Mouse (Mus musculus) erythroblast, adult 5-6 weeks (primary cell): ENCODE data around the gene Nrg3. TPM values are rescaled to one million over a fixed set of nuclear protein-coding genes. Genes with fewer than 3 reads are reported as not detected.
"Not testable (repeated sequence)": the region's sequence is repeated elsewhere in the genome, so short reads cannot be mapped to it uniquely, and the experiment has no call there.

Source experiments
- ATAC-seq: replicated peaks from 2 replicates; pipeline ENCODE4 v1.8.0; 2016; ENCODE audit warnings: moderate number of reproducible peaks, mild to moderate bottlenecking, moderate TSS enrichment, inconsistent platforms; ENCODE audit not compliant: poor library complexity, low FRiP score, severe bottlenecking
- total RNA-seq, 2 experiments: library from RNA; stranded (forward) in 1 of 2; stranded (reverse) in 1 of 2; fragments of 150-400 nt in 1 of 2; fragments of 200-764, 138-1000 nt in 1 of 2; gene quantifications; 2 replicates each; pipeline versions ENCODE4 v1.2.3 to v1.2.4; 2015 to 2017; ENCODE audit warnings: low replicate concordance in 2 of 2

Gene Nrg3
- total RNA-seq, 2 experiments from 2014 or later, result not detected

- ATAC-seq, result no peak
These were observed 217.5 kb downstream of the Nrg3 start for GRCm38 (mm10) chr14:39255391-39255790.

GRCm38 (mm10) chr14:39240267-39240666 lies 232.6 kb downstream of the Nrg3 start:
- no peak for ATAC-seq

DNA sequence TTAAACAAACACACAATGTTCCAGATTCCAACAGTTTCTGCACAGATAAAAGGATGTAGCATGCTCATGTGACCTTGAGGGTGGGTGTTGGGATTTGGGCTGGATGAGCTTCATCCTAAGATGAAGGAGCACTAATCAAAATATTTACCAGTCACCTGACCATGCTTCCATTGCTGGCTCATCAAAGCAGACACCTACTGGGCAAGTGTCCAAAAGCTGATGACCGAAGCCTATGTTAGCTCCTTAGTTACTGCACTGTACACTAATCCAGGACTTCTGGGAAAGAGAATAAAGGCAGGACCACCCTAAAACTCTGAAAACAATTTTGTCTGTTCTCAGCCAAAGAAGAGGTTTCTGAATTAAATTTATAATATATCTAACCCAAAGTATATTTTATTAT lies 261.4 kb downstream of the Nrg3 start:
- no peak for ATAC-seq

DNA sequence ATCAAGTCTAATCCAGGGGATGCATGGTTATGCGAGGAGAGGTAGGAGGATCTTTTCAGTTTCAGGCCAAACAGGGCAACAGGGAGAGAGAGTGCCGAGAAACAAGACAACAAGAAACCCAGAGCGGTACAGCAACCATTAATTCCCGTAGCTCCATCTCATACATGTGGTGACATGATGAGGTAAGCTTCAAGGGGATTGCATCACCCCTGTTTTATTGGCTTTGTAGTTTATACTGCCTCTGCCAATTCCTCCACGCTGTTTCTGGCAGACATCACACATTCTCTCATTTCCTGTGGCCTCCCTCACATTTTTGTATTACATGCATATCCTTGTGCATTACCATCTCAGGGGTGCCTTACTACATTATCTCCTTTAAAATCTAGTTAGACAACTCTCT lies 280.9 kb downstream of the Nrg3 start:
- no peak for ATAC-seq

- ATAC-seq, result no peak
These were observed 299.2 kb downstream of the Nrg3 start for GRCm38 (mm10) chr14:39173709-39174108.

DNA sequence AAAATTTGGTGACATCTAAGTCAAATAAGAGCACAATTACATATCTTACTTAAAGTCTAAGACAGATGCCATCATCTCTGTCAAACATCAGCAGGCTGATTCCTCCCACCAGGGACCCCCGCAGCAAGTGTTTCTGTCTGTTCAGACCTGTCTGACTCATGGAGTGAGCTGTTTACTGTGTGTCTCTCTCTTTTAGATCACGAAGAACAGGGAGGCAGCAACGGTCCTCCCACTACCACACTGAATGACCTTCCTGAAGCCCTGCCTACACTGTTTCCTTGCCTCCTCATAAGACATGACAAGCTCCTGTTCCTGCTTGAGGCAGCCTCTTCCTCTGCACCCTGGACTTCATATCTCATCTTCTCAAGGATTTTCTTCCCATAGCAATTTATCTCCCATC lies 312.7 kb downstream of the Nrg3 start:
- no peak for ATAC-seq

GRCm38 (mm10) chr14:39155462-39155861 lies 317.4 kb downstream of the Nrg3 start:
- no peak for ATAC-seq

GRCm38 (mm10) chr14:39129766-39130165 lies 343.1 kb downstream of the Nrg3 start:
- ATAC-seq, result no peak

- ATAC-seq, result no peak
These were observed 354.9 kb downstream of the Nrg3 start for GRCm38 (mm10) chr14:39117977-39118376.

- ATAC-seq, result not testable (repeated sequence)
These were observed 356.2 kb downstream of the Nrg3 start for GRCm38 (mm10) chr14:39116522-39117231.

- no peak for ATAC-seq
These were observed 363.3 kb downstream of the Nrg3 start for GRCm38 (mm10) chr14:39109566-39109965.

DNA sequence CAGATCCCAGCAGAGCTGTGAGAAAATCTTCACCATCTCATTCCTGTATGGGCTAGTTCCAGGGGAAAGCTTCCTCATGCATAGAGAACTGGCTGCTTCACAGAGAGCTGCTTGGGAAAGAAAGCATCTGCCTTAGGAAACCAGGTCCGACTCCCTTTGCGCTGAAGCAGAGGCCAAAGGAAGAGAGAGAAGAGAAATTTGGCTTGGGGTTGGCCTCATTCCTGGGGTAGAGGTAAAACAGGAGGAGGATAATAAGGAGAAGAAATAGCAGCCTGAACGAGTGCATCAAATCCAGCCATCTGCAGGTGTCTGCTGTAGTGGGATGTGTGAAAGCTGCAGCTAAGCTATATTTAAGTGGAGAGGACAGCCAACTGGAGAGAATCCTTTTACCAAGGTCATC lies 366.1 kb downstream of the Nrg3 start:
- ATAC-seq, result no peak

DNA sequence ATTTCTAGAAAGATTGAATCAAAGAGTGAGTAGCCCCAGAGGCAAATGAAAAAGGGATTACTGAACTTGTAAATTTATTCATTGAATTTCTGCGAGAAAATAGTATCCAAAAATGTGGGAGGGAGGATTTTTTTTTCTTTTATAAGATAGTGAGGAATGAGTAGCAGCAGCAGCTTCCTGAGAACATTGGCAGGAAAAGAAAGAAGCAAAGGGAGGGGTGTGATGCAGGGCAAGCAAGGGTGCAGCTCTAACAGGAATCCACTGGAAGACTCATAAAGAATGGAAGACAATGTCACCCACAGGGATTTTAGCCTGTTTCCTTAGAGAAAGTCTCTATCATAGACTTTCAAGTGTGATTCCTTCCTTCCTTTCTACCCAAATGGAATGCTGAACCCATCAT lies 377.7 kb downstream of the Nrg3 start:
- no peak for ATAC-seq

GRCm38 (mm10) chr14:39079461-39079860 lies 393.4 kb downstream of the Nrg3 start:
- ATAC-seq, result no peak

- ATAC-seq, result no peak
These were observed 421.3 kb downstream of the Nrg3 start for GRCm38 (mm10) chr14:39051542-39051941.

DNA sequence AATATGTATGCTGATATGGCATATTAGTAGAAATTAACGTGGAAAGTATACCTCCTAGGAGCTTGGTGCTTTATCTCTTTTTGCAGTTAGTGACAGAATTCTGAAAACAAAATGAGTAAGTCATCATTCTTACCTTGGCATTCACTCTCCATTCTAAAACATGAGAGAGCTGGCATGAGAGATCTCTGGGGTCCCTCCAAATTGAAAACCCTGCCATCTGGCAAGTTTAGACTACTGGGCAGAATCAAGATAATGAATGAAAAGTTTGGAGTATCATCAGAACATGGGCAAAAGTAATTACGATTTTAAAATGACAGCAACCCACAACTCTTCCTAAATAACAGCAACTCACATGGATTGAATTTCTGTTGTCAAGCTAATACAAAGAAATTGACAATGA lies 423.9 kb downstream of the Nrg3 start:
- no peak for ATAC-seq

DNA sequence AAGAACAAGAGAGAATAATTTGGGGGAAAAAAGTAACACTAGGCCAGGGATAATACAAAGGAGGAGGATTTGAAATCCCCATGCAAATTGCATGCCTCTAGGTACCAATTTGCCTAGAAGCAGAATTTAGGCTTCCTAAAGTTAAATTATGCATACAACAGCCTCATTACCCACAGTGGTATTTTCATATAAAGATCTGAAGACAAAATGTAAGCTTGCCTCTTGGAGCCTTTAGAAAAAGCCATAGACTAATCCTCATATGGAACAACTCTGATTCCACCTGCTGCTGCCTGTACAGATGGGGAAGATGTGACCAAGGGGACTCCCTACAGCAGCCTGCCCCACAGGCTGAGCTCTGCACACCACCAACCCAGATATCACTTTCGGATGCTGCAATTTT lies 428.6 kb downstream of the Nrg3 start:
- ATAC-seq, result no peak

DNA sequence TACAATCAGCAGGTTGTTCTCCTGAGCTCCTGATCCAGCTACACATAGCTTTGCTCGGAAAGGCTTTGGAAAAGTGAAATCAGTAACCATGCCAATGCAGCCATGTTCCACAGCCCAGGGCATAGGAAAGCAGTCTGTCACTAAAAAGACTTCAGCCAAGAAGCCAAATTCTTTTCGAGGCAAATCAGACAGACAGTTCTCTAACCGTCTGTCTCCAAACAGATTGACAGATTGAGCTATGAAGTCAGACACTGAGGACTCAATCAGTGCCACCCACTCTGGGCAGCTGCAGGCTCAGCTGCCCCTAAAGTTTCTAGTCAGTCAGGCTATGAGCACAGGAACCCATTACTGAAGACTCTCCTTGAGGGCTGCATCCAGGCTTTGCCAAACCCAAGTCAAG lies 429.1 kb downstream of the Nrg3 start:
- no peak for ATAC-seq

DNA sequence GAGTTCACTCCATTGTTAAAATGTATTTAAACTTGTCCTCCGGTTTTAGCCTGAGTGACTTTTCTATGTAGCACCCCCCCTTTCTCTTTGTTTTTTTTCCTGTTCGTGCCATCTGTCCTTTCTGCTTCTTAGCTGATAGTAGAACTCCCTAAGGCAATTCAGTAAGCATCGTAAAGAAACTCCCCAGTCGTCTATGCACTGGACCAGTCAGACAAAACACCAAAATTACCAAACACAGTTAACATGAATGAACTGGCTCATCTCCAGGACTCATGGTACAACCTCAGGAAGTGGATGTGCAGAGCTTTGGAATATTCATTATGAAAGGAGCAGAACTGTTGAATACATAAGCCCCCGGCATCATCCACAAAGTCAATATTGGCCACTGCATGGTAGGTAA lies 429.5 kb downstream of the Nrg3 start:
- no peak for ATAC-seq

DNA sequence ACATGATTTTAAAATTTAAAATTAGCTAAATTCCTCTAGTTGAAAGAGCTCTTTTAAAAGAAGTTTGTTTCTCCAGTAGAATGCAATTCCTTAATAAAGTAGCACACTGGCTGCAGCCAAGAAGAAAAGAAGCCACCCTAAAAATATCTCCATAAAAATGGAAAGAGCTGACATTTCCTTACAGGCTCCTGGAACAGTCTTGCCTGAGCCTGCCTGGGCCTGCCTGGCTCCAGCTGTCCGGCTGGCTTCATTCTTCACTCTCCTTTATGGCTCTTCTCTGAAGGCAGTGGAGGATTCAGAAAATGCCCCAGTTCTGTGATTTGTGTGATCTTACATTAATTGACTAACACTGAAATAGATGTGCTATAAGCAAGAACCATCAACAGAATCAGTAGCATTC lies 433.8 kb downstream of the Nrg3 start:
- no peak for ATAC-seq

GRCm38 (mm10) chr14:39034482-39034881 lies 438.4 kb downstream of the Nrg3 start:
- no peak for ATAC-seq

GRCm38 (mm10) chr14:39023065-39023464 lies 449.8 kb downstream of the Nrg3 start:
- ATAC-seq, result no peak
